Mouse (Mus musculus): ENCODE results near the gene Auts2.

- TF ChIP-seq CTCF (IDR thresholded peaks at IDR 0.05; ENCODE audit: low read depth, low read length) (no peak), POLR2A (IDR thresholded peaks at IDR 0.05; ENCODE audit: borderline replicate concordance, low read depth, low read length) (no peak)
These were observed 899.7 kb downstream of the Auts2 start for GRCm38 (mm10) chr5:131643176-131644174.

Measured in bone marrow macrophage, adult 2 months (primary cell).